ENCODE assay signal across 10 mouse cellular contexts in genomic region chr1:135835716-135836483, GRCm38 (mm10). TPM values are rescaled to one million over a fixed set of nuclear protein-coding genes. Genes with fewer than 3 reads are reported as not detected.
A peak's percentile ranks its signal among the peaks of the same experiment; 100 is the strongest.
DNase-seq lines count a peak whose midpoint lies in the region; ATAC-seq and TF ChIP-seq lines count a peak whose summit lies in the region.
"Had no signal": no experiment of that assay in that cellular context is flagged by ENCODE, and none has a peak within 500 bp of the region (broad histone marks: within the 10 kb centered on the region; RNA-seq: fewer than 3 reads in every experiment).

Tnnt2 (plus strand) TSS chr1:135836354.

- no peak within 1 kb of the TSS for H3K4me3 ChIP-seq in hindbrain, embryonic 13.5 days
- H3K4me3 ChIP-seq in hindbrain, postnatal 0 days (ENCODE audit: low read length), result no peak within 1 kb of the TSS
- no peak within 1 kb of the TSS for H3K4me3 ChIP-seq in thymus, adult 2 months (ENCODE audit: control insufficient read depth, insufficient read depth, low read length)
- H3K4me3 ChIP-seq in layer of hippocampus, adult 2 months, result no peak within 1 kb of the TSS

- H3K9me3 ChIP-seq in hindbrain, embryonic 13.5 days, result no peaks in the 10 kb centered on the region
- no peaks in the 10 kb centered on the region for H3K9me3 ChIP-seq in hindbrain, postnatal 0 days (ENCODE audit: low read length)

- H3K27me3 ChIP-seq in hindbrain, embryonic 13.5 days, result peaks cover under 1% of the 10 kb centered on the region; the same call in 1 of the 2 replicates
- no peaks in the 10 kb centered on the region for H3K27me3 ChIP-seq in hindbrain, postnatal 0 days (ENCODE audit: insufficient read depth, low read length)
- no peaks in the 10 kb centered on the region for H3K27me3 ChIP-seq in thymus, adult 2 months (ENCODE audit: control insufficient read depth, insufficient read depth, low read length)

- WGBS in hindbrain, embryonic 13.5 days, result 50% methylated on average over 9 of the region's 9 CpGs
- 49% methylated on average over 9 of the region's 9 CpGs for WGBS in hindbrain, postnatal 0 days
- 84% methylated on average over 9 of the region's 9 CpGs for WGBS in thymus, adult 2 months

- no peak for ATAC-seq in hindbrain, embryonic 13.5 days (ENCODE audit: low FRiP score)
- no peak for ATAC-seq in hindbrain, postnatal 0 days
- ATAC-seq in monocyte, adult 5-6 weeks (replicated peaks; ENCODE audit: insufficient number of reproducible peaks, low FRiP score, low TSS enrichment, poor library complexity, severe bottlenecking), result no peak

- TF ChIP-seq POLR2A in thymus, adult 2 months (IDR thresholded peaks at IDR 0.05; ENCODE audit: control insufficient read depth, extremely low read depth, insufficient read depth, low read length, poor library complexity), result no peak

- intact Hi-C loops in heart, postnatal 36 days (cut with DNase I), result no loop called here

- peaks cover 10% of the 10 kb centered on the region for H3K4me1 ChIP-seq in hindbrain, embryonic 13.5 days (replicated peaks)
- H3K4me1 ChIP-seq in hindbrain, postnatal 0 days (ENCODE audit: insufficient read depth, low read length), result no peaks in the 10 kb centered on the region
- peaks cover 10% of the 10 kb centered on the region for H3K4me1 ChIP-seq in thymus, adult 2 months (replicated peaks; ENCODE audit: control insufficient read depth, insufficient read depth, low read length)

- H3K9ac ChIP-seq in hindbrain, embryonic 13.5 days, result no peak within 1 kb of the TSS
- no peak within 1 kb of the TSS for H3K9ac ChIP-seq in hindbrain, postnatal 0 days (replicated peaks; ENCODE audit: low read length)

- H3K36me3 ChIP-seq in hindbrain, embryonic 13.5 days, result no peaks in the 10 kb centered on the region
- H3K36me3 ChIP-seq in hindbrain, postnatal 0 days (ENCODE audit: insufficient read depth, low read length), result no peaks in the 10 kb centered on the region
- H3K36me3 ChIP-seq in thymus, adult 2 months (ENCODE audit: control insufficient read depth, insufficient read depth, low read length), result no peaks in the 10 kb centered on the region

- no peak within 1 kb of the TSS for H3K4me2 ChIP-seq in hindbrain, embryonic 13.5 days
- no peak within 1 kb of the TSS for H3K4me2 ChIP-seq in hindbrain, postnatal 0 days (ENCODE audit: low read depth, low read length)

- no peak for TF ChIP-seq CTCF in hindbrain, postnatal 0 days (IDR thresholded peaks at IDR 0.05; ENCODE audit: low read depth)
- no peak for TF ChIP-seq CTCF in thymus, adult 2 months (IDR thresholded peaks at IDR 0.05; ENCODE audit: borderline replicate concordance, control insufficient read depth, extremely low read depth, insufficient read depth, low read length, poor library complexity)
- TF ChIP-seq CTCF in layer of hippocampus, adult 2 months (conservative IDR thresholded peaks at IDR 0.05), result no peak

- no peak within 1 kb of the TSS for H3K27ac ChIP-seq in hindbrain, embryonic 13.5 days
- H3K27ac ChIP-seq in hindbrain, postnatal 0 days, result no peak within 1 kb of the TSS
- H3K27ac ChIP-seq in thymus, adult 2 months (ENCODE audit: control insufficient read depth, insufficient read depth, low read length), result no peak within 1 kb of the TSS
- H3K27ac ChIP-seq in layer of hippocampus, adult 2 months, result no peak within 1 kb of the TSS

- no peak for DNase-seq in hindbrain, postnatal 0 days (ENCODE audit: low spot score)
- DNase-seq in thymus, adult 2 months, result no peak
- no peak for DNase-seq in thymus, postnatal 4 days
- peak; percentile 55 to 57 for DNase-seq in heart, postnatal 36 days
- no peak for DNase-seq in ovary, postnatal 14 days (ENCODE audit: low spot score)
- DNase-seq in layer of hippocampus, adult 2 months (ENCODE audit: low spot score in 2 of 2), result no peak
- DNase-seq: cerebellum, postnatal 36 days had no signal

RNA-seq across cellular contexts. Expression of gene Tnnt2, which starts in this region (rescaled TPM):
- 12.1 and 16.2 TPM in 2 replicates for polyA plus RNA-seq in hindbrain, embryonic 13.5 days (2015; fragmentation: Nextera tagmentation; extraction: Ambion mirVana)
- 0.47 and 0.79 TPM in 2 replicates for total RNA-seq in hindbrain, postnatal 0 days (2014; rRNA removed)
- polyA plus RNA-seq in hindbrain, postnatal 0 days (2015; fragmentation: Nextera tagmentation; extraction: Ambion mirVana), result 1.8 and 2.5 TPM in 2 replicates
- 6.7 and 90.4 TPM in 2 replicates for polyA plus RNA-seq in thymus, adult 2 months (2012; rRNA removed)
- 1,000 to 10,000 TPM; 8,733 to 8,759 TPM for total RNA-seq in heart, postnatal 36 days (2021)
- total RNA-seq in layer of hippocampus, adult 2 months (2021), result 1 to 10 TPM; 1.4 to 1.6 TPM
- total RNA-seq in monocyte, adult 5-6 weeks (2017), result not detected in 3 replicates
- total RNA-seq: neutrophil, adult 5-6 weeks had no signal

Comparison
In these comparisons a context has a peak if more than half of its experiments do, and no peak if none do; other contexts are left out.
1. RNA of gene Tnnt2 (total RNA-seq): 8,733 to 8,759 TPM in heart, postnatal 36 days; 1.4 to 1.6 TPM in layer of hippocampus, adult 2 months, 0.47 to 0.79 TPM in hindbrain, postnatal 0 days and not detected in monocyte, adult 5-6 weeks; every median in the first group is over 1,000 times any median in the second.
2. DNase-seq: peak in heart, postnatal 36 days (2 of 2); none in hindbrain, postnatal 0 days (single experiment), thymus, adult 2 months (single experiment), thymus, postnatal 4 days (single experiment), ovary, postnatal 14 days (single experiment) and layer of hippocampus, adult 2 months (0 of 2).